Mouse (Mus musculus) MEL (cell line): Measurements from ENCODE around the gene Arid1b.

Source experiments
- BHLHE40 ChIP-seq: IDR thresholded peaks from 2 replicates; pipeline ENCODE4 v1.6.1; 2012; ENCODE audit warnings: low read depth, mild to moderate bottlenecking, inconsistent platforms, low read length, improper control_type of control experiment, borderline replicate concordance
- CTCF ChIP-seq, 3 experiments: IDR thresholded peaks in 2 of 3; conservative IDR thresholded peaks in 1 of 3; 2 replicates each; pipeline ENCODE4 v1.5.1; 2011 to 2012; ENCODE audit warnings: low read length in 3 of 3, low read depth in 2 of 3, mild to moderate bottlenecking in 2 of 3, improper control_type of control experiment in 1 of 3, inconsistent platforms in 1 of 3, mixed read lengths in 1 of 3, moderate library complexity in 1 of 3; ENCODE audit not compliant: control insufficient read depth in 1 of 3, insufficient read depth in 1 of 3, poor library complexity in 1 of 3, severe bottlenecking in 1 of 3
- ELF1 ChIP-seq: IDR thresholded peaks from 2 replicates; pipeline ENCODE4 v1.6.1; 2014; ENCODE audit warnings: low read depth, mild to moderate bottlenecking, inconsistent platforms, low read length, improper control_type of control experiment, moderate library complexity
- EP300 ChIP-seq, 2 experiments: IDR thresholded peaks; 2 replicates each; pipeline ENCODE4 v1.6.1; 2011; ENCODE audit warnings: improper control_type of control experiment in 2 of 2, low read length in 2 of 2, low read depth in 1 of 2, mild to moderate bottlenecking in 1 of 2
- HCFC1 ChIP-seq: IDR thresholded peaks from 2 replicates; pipeline ENCODE4 v1.6.1; 2012; ENCODE audit warnings: low read depth, mild to moderate bottlenecking, inconsistent platforms, low read length, improper control_type of control experiment, moderate library complexity
- JUND ChIP-seq: IDR thresholded peaks from 2 replicates; pipeline ENCODE4 v1.6.1; 2011; ENCODE audit warnings: low read depth, mild to moderate bottlenecking, improper control_type of control experiment, low read length
- MXI1 ChIP-seq: IDR thresholded peaks from 2 replicates; pipeline ENCODE4 v1.6.1; 2011; ENCODE audit warnings: mild to moderate bottlenecking, low read depth, low read length, improper control_type of control experiment
- MYB ChIP-seq: IDR thresholded peaks from 2 replicates; pipeline ENCODE4 v1.6.1; 2011; ENCODE audit warnings: mild to moderate bottlenecking, low read depth, low read length, improper control_type of control experiment
- POLR2A ChIP-seq, 2 experiments: IDR thresholded peaks; 2 replicates each; pipeline ENCODE4 v1.6.1; 2011 to 2012; ENCODE audit warnings: low read length in 2 of 2, mild to moderate bottlenecking in 2 of 2, control low read depth in 1 of 2, improper control_type of control experiment in 1 of 2, low read depth in 1 of 2, moderate library complexity in 1 of 2; ENCODE audit not compliant: control insufficient read depth in 1 of 2, insufficient read depth in 1 of 2, poor library complexity in 1 of 2
- SIN3A ChIP-seq: IDR thresholded peaks from 2 replicates; pipeline ENCODE4 v1.6.1; 2012; ENCODE audit warnings: low read length, improper control_type of control experiment, inconsistent platforms
- SMC3 ChIP-seq: IDR thresholded peaks from 2 replicates; pipeline ENCODE4 v1.6.1; 2011; ENCODE audit warnings: low read depth, low read length, improper control_type of control experiment
- TAL1 ChIP-seq: IDR thresholded peaks from 2 replicates; pipeline ENCODE4 v1.6.1; 2012; ENCODE audit warnings: mild to moderate bottlenecking, inconsistent platforms, low read length, moderate library complexity, mixed read lengths
- ZC3H11A ChIP-seq: IDR thresholded peaks from 2 replicates; pipeline ENCODE4 v1.6.1; 2012; ENCODE audit warnings: low read depth, mild to moderate bottlenecking, inconsistent platforms, low read length, improper control_type of control experiment
- ZNF384 ChIP-seq: IDR thresholded peaks from 2 replicates; pipeline ENCODE4 v1.6.1; 2012; ENCODE audit warnings: low read depth, mild to moderate bottlenecking, inconsistent platforms, low read length, improper control_type of control experiment

DNA sequence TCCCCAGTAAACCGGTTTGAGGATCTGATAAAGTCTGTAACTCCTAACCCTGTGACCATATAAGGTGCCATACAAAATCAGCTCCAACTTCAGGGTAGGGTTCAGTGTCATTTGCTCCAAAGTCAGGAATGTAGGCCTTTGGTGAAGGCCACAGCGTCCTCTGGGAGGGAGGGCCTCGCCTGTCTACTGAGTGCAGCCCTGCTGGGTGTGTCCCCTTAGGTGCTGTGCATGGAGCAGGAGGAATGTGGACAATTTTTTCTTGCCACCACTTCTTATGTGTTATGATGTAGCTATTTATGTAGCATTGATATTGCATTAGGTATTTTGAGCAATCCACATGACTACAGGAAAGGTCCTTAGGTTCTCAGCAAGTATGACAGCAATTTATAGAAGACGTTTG, 124.0 kb downstream of the Arid1b start:
- TF ChIP-seq SIN3A, result no peak
- no peak for TF ChIP-seq MXI1
- TF ChIP-seq CTCF (IDR thresholded peaks at IDR 0.05 in 2 of 3, conservative IDR thresholded peaks at IDR 0.05 in 1 of 3; ENCODE audit: control insufficient read depth in 1 of 3, insufficient read depth in 1 of 3, low read depth in 2 of 3, low read length in 3 of 3, poor library complexity in 1 of 3, severe bottlenecking in 1 of 3), result no peak
- TF ChIP-seq ZC3H11A, result no peak
- TF ChIP-seq ZNF384, result no peak
- TF ChIP-seq TAL1, result no peak
- no peak for TF ChIP-seq JUND
- TF ChIP-seq SMC3, result no peak
- no peak for TF ChIP-seq HCFC1
- TF ChIP-seq MYB, result no peak
- no peak for TF ChIP-seq ELF1
- TF ChIP-seq POLR2A (IDR thresholded peaks at IDR 0.05; ENCODE audit: control insufficient read depth in 1 of 2, insufficient read depth in 1 of 2, low read depth in 1 of 2, low read length in 2 of 2, poor library complexity in 1 of 2), result no peak
- no peak for TF ChIP-seq BHLHE40
- TF ChIP-seq EP300 (IDR thresholded peaks at IDR 0.05; ENCODE audit: low read depth in 1 of 2, low read length in 2 of 2), result no peak
